Mouse (Mus musculus): ENCODE results near the gene Efcab7.

GRCm38 (mm10) chr4:99913894-99914451 is 85.0 kb downstream of the Efcab7 start:
- no peak for TF ChIP-seq CTCF (IDR thresholded peaks at IDR 0.05; ENCODE audit: control insufficient read depth, insufficient read depth, insufficient read length)
- no peak for TF ChIP-seq USF1 (IDR thresholded peaks at IDR 0.05; ENCODE audit: low read depth)
- TF ChIP-seq CEBPB (IDR thresholded peaks at IDR 0.05; ENCODE audit: low read depth) = no peak
- TF ChIP-seq MYOD1 (IDR thresholded peaks at IDR 0.05; ENCODE audit: control insufficient read depth, insufficient read length, low read depth) = no peak
- TF ChIP-seq MYOG (IDR thresholded peaks at IDR 0.05; ENCODE audit: control insufficient read depth, extremely low read depth, insufficient read length) = no peak
- TF ChIP-seq MAX (IDR thresholded peaks at IDR 0.05) = no peak
- no peak for TF ChIP-seq FOSL1 (IDR thresholded peaks at IDR 0.05; ENCODE audit: insufficient read depth, low read length, poor library complexity, severe bottlenecking)

Measured in C2C12 (cell line).